Mouse (Mus musculus) CD4-positive, CD25-positive, alpha-beta regulatory T cell, adult 4 months (primary cell): ENCODE measurements around the gene Ndufaf5. TPM values are rescaled to one million over a fixed set of nuclear protein-coding genes. Genes with fewer than 3 reads are reported as not detected.

ENCODE experiments used
- polyA plus RNA-seq, 2 experiments: library from polyadenylated mRNA; unstranded; fragments of 100-300 nt; shearing (Covaris generic); gene quantifications; one replicate each; pipeline ENCODE4 v1.2.1; 2017

The Ndufaf5 gene
- polyA plus RNA-seq, 2 experiments from 2014 or later, result 16.4 to 19.7 TPM

Other genes starting within 250 kb of the Ndufaf5 start
- 100 to 1,000 TPM; 113 to 114 TPM for gene Tasp1, start 103.8 kb upstream of the Ndufaf5 start, polyA plus RNA-seq
- gene Gm17374, start 18.6 kb upstream of the Ndufaf5 start, polyA plus RNA-seq, result not detected
- 10 to 100 TPM; 23.9 to 34.9 TPM for gene Esf1, start 85 bp upstream of the Ndufaf5 start, polyA plus RNA-seq
- not detected for gene Sel1l2, start 219.1 kb downstream of the Ndufaf5 start, polyA plus RNA-seq
- not detected for gene Macrod2, start 224.7 kb downstream of the Ndufaf5 start, polyA plus RNA-seq